Mouse (Mus musculus) common myeloid progenitor, adult 5-6 weeks (primary cell): ENCODE measurements around the gene Vmn1r21. TPM values are rescaled to one million over a fixed set of nuclear protein-coding genes. Genes with fewer than 3 reads are reported as not detected.
"Not testable (repeated sequence)": the region's sequence is repeated elsewhere in the genome, so short reads cannot be mapped to it uniquely, and the experiment has no call there.

Experiments used
- ATAC-seq: replicated peaks from 2 replicates; pipeline ENCODE4 v1.8.0; 2016; ENCODE audit warnings: low read depth, mild to moderate bottlenecking, moderate TSS enrichment, inconsistent platforms; ENCODE audit not compliant: poor library complexity, severe bottlenecking
- total RNA-seq: library from RNA; stranded (forward); fragments of 200-1000, 187-1606 nt; gene quantifications from 2 replicates; pipeline ENCODE4 v1.2.3, GENCODE M21; 2017

Gene Vmn1r21
- total RNA-seq: not detected in 2 replicates

GRCm38 (mm10) chr6:57850286-57850685, at the start of gene Vmn1r21:
Vmn1r21 (minus strand) TSS chr6:57850343.
- no peak for ATAC-seq

- ATAC-seq: peak; percentile 99
Observed at GRCm38 (mm10) chr6:57859043-57860042, 9.2 kb upstream of the Vmn1r21 start.

GRCm38 (mm10) chr6:57851177-57851576, 1.0 kb upstream of the Vmn1r21 start:
- ATAC-seq: not testable (repeated sequence)

GRCm38 (mm10) chr6:57839693-57840408, 10.3 kb downstream of the Vmn1r21 start:
- ATAC-seq: no peak

GRCm38 (mm10) chr6:57825259-57825715, 24.9 kb downstream of the Vmn1r21 start:
- no peak; the same call in 1 of the 2 replicates for ATAC-seq

GRCm38 (mm10) chr6:57824422-57825258, 25.5 kb downstream of the Vmn1r21 start, which contains the start of gene Vopp1:
Vopp1 (minus strand) TSS chr6:57825159.
- ATAC-seq: peak; percentile 87

- ATAC-seq: no peak
Observed at GRCm38 (mm10) chr6:57823461-57823860, 26.7 kb downstream of the Vmn1r21 start.

- ATAC-seq: no peak
Observed at GRCm38 (mm10) chr6:57822648-57823410, 27.3 kb downstream of the Vmn1r21 start.

GRCm38 (mm10) chr6:57814436-57814940, 35.7 kb downstream of the Vmn1r21 start:
- ATAC-seq: no peak

GRCm38 (mm10) chr6:57811748-57812730, 38.1 kb downstream of the Vmn1r21 start:
- peak; percentile 96 for ATAC-seq

- peak; percentile 50; the same call in 1 of the 2 replicates for ATAC-seq
Observed at GRCm38 (mm10) chr6:57805218-57806069, 44.7 kb downstream of the Vmn1r21 start.

GRCm38 (mm10) chr6:57803130-57803529, 47.0 kb downstream of the Vmn1r21 start:
- peak; percentile 60; the same call in 1 of the 2 replicates for ATAC-seq

- ATAC-seq: no peak
Observed at GRCm38 (mm10) chr6:57798986-57799385, 51.2 kb downstream of the Vmn1r21 start.

- ATAC-seq: no peak
Observed at GRCm38 (mm10) chr6:57796853-57797423, 53.2 kb downstream of the Vmn1r21 start.

GRCm38 (mm10) chr6:57795835-57796234, 54.3 kb downstream of the Vmn1r21 start:
- ATAC-seq: peak; percentile 89
